Mouse (Mus musculus) retina, adult 2 months (tissue): Measurements from ENCODE around the gene Ndufb3.
A peak's percentile ranks its signal among the peaks of the same experiment; 100 is the strongest.
"Not testable (repeated sequence)": the region's sequence is repeated elsewhere in the genome, so short reads cannot be mapped to it uniquely, and the experiment has no call there.

ENCODE experiments used
- DNase-seq: peaks from one replicate; pipeline ENCODE4 v3.0.0-alpha.2; 2012; ENCODE audit warnings: low read depth, low spot score

The Ndufb3 gene

GRCm38 (mm10) chr1:58617076-58617475 is 30.9 kb downstream of the Ndufb3 start:
- DNase-seq = no peak

- no peak for DNase-seq
These were observed 31.9 kb downstream of the Ndufb3 start for GRCm38 (mm10) chr1:58617978-58618668.

- no peak for DNase-seq
These were observed 32.6 kb downstream of the Ndufb3 start for GRCm38 (mm10) chr1:58618766-58619165.

- DNase-seq = peak; percentile 49
These were observed 35.1 kb downstream of the Ndufb3 start for GRCm38 (mm10) chr1:58621251-58621650.

GRCm38 (mm10) chr1:58621996-58622748 is 36.0 kb downstream of the Ndufb3 start:
- DNase-seq = no peak

GRCm38 (mm10) chr1:58628847-58629246 is 42.7 kb downstream of the Ndufb3 start:
- not testable (repeated sequence) for DNase-seq
